In the genomic region with DNA sequence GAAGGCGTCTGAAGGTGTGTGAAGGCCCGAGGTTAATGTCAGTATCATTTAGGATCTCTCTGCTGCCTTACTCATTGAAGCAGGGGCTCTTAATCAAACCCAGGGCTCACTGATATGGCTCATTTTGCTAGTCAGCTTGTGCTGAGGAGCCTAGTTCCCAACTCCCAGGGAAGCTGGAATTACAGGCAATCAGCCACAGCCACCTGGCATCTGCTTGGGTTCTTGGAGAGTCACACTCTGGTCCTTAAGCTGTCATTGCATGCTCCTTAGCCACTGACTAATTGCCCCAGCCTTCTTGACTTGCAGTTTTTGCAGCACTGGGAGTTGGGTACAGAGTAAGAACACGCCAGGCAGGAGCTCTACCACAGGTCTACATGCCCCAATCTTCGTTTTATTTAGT, we compare ENCODE assay signal across 21 mouse cellular contexts. TPM values are rescaled to one million over a fixed set of nuclear protein-coding genes. Genes with fewer than 3 reads are reported as not detected.
DNase-seq lines count a peak whose midpoint lies in the region; ATAC-seq and TF ChIP-seq lines count a peak whose summit lies in the region.
"Had no signal": no experiment of that assay in that cellular context is flagged by ENCODE, and none has a peak within 500 bp of the region (broad histone marks: within the 10 kb centered on the region; RNA-seq: fewer than 3 reads in every experiment).

No protein-coding gene starts in this region.

- H3K4me1 ChIP-seq in midbrain, postnatal 0 days (ENCODE audit: insufficient read depth, low read length) = no peaks in the 10 kb centered on the region
- H3K4me1 ChIP-seq in midbrain, embryonic 14.5 days (ENCODE audit: control insufficient read depth, insufficient read depth, low read length) = no peaks in the 10 kb centered on the region
- H3K4me1 ChIP-seq: hindbrain, embryonic 10.5 days had no signal

- H3K9ac ChIP-seq in midbrain, postnatal 0 days (replicated peaks; ENCODE audit: low read length, poor library complexity, severe bottlenecking) = no peak overlapping the region
- no peak overlapping the region for H3K9ac ChIP-seq in midbrain, embryonic 14.5 days (replicated peaks; ENCODE audit: low read length)
- H3K9ac ChIP-seq: forebrain, embryonic 15.5 days; heart, embryonic 12.5 days; hindbrain, embryonic 14.5 days; intestine, embryonic 15.5 days had no signal

- H3K4me2 ChIP-seq in midbrain, postnatal 0 days (ENCODE audit: low read depth, low read length, poor library complexity, severe bottlenecking) = no peak overlapping the region
- no peak overlapping the region for H3K4me2 ChIP-seq in midbrain, embryonic 14.5 days (ENCODE audit: low read length)
- H3K4me2 ChIP-seq: forebrain, embryonic 15.5 days; heart, embryonic 12.5 days; hindbrain, embryonic 14.5 days; intestine, embryonic 15.5 days had no signal

- no peaks in the 10 kb centered on the region for H3K36me3 ChIP-seq in midbrain, postnatal 0 days (ENCODE audit: insufficient read depth, low read length)
- no peaks in the 10 kb centered on the region for H3K36me3 ChIP-seq in midbrain, embryonic 14.5 days (ENCODE audit: control insufficient read depth, insufficient read depth, low read length)
- H3K36me3 ChIP-seq: embryonic facial prominence, embryonic 10.5 days; forebrain, embryonic 15.5 days; G1E; heart, embryonic 12.5 days; hindbrain, embryonic 10.5 days; intestine, embryonic 15.5 days had no signal

- H3K9me3 ChIP-seq in midbrain, postnatal 0 days (ENCODE audit: low read length) = no peaks in the 10 kb centered on the region
- H3K9me3 ChIP-seq in midbrain, embryonic 14.5 days (ENCODE audit: control insufficient read depth, low read length) = no peaks in the 10 kb centered on the region
- H3K9me3 ChIP-seq: forebrain, embryonic 15.5 days; G1E; heart, embryonic 12.5 days; hindbrain, embryonic 10.5 days; intestine, embryonic 15.5 days had no signal

- intact Hi-C loops in gastrocnemius, adult 2 months (cut with DNase I) = no loop called here
- intact Hi-C loops in gastrocnemius, postnatal 14 days (cut with DNase I; ENCODE audit: low total_unique reads) = loop anchor here (10.0 kb wide), 1 partner anchor 408 kb away; no protein-coding TSS in a partner anchor

- DNase-seq in gastrocnemius, adult 2 months = peak; percentile 70
- DNase-seq in gastrocnemius, postnatal 4 days (ENCODE audit: low spot score in 2 of 2) = no peak
- peak; percentile 25 for DNase-seq in midbrain, postnatal 0 days (ENCODE audit: low spot score)
- no peak for DNase-seq in midbrain, embryonic 14.5 days
- peak; percentile 39 for DNase-seq in gastrocnemius, postnatal 14 days
- DNase-seq in skeletal muscle tissue, adult 2 months (ENCODE audit: low read depth, low spot score) = peak; percentile 39
- no peak for DNase-seq in spleen, adult 18-20 months
- DNase-seq in lung, postnatal 25 days (ENCODE audit: low spot score) = no peak
- DNase-seq: adrenal gland, adult 8-10 months; adrenal gland, postnatal 36 days; cerebellum, adult 2 months; heart, adult 2 months had no signal

- H3K27me3 ChIP-seq in midbrain, postnatal 0 days (ENCODE audit: insufficient read depth, low read length) = no peaks in the 10 kb centered on the region; the same call in 1 of the 2 replicates
- no peaks in the 10 kb centered on the region for H3K27me3 ChIP-seq in midbrain, embryonic 14.5 days (ENCODE audit: control insufficient read depth, insufficient read depth, low read length)
- H3K27me3 ChIP-seq: forebrain, embryonic 15.5 days; heart, embryonic 12.5 days; intestine, embryonic 15.5 days had no signal

- no peak for ATAC-seq in midbrain, postnatal 0 days (ENCODE audit: low FRiP score)
- no peak for ATAC-seq in midbrain, embryonic 14.5 days (ENCODE audit: low FRiP score, low TSS enrichment)
- ATAC-seq: forebrain, embryonic 15.5 days; intestine, embryonic 15.5 days had no signal

- no peak overlapping the region for H3K27ac ChIP-seq in gastrocnemius, adult 2 months
- H3K27ac ChIP-seq in midbrain, postnatal 0 days (ENCODE audit: low read depth, low read length) = no peak overlapping the region
- H3K27ac ChIP-seq in midbrain, embryonic 14.5 days (replicated peaks; ENCODE audit: low read depth, low read length) = no peak overlapping the region
- H3K27ac ChIP-seq: embryonic facial prominence, embryonic 10.5 days; forebrain, embryonic 15.5 days; heart, adult 2 months; hindbrain, embryonic 10.5 days; hindbrain, embryonic 14.5 days; intestine, embryonic 15.5 days had no signal

- no peak overlapping the region for H3K4me3 ChIP-seq in gastrocnemius, adult 2 months
- no peak overlapping the region for H3K4me3 ChIP-seq in midbrain, postnatal 0 days (ENCODE audit: low read depth, low read length)
- no peak overlapping the region for H3K4me3 ChIP-seq in midbrain, embryonic 14.5 days (replicated peaks; ENCODE audit: low read depth, low read length)
- H3K4me3 ChIP-seq: embryonic facial prominence, embryonic 10.5 days; erythroblast, embryonic 14.5 days; forebrain, embryonic 15.5 days; heart, adult 2 months; heart, embryonic 12.5 days; hindbrain, embryonic 10.5 days; intestine, embryonic 15.5 days had no signal

- 87% methylated on average over 4 of the region's 4 CpGs for WGBS in midbrain, postnatal 0 days
- 83% methylated on average over 4 of the region's 4 CpGs for WGBS in midbrain, embryonic 14.5 days

- no peak for TF ChIP-seq CTCF in gastrocnemius, adult 2 months (IDR thresholded peaks at IDR 0.05)
- no peak for TF ChIP-seq CTCF in midbrain, postnatal 0 days (IDR thresholded peaks at IDR 0.05)

RNA-seq across cellular contexts. Expression of a gene that starts 34.5 kb away (rescaled TPM):
- 10 to 100 TPM; 55.4 to 67.5 TPM for total RNA-seq in gastrocnemius, adult 2 months (2021)
- 10 to 100 TPM; 35.2 to 37.5 TPM for total RNA-seq in gastrocnemius, postnatal 4 days (2021)
- 91.0 and 115 TPM in 2 replicates for total RNA-seq in midbrain, postnatal 0 days (2014; rRNA removed)
- polyA plus RNA-seq in midbrain, postnatal 0 days (2015; fragmentation: Nextera tagmentation; extraction: Ambion mirVana) = 139 TPM in 2 replicates
- polyA plus RNA-seq in midbrain, embryonic 14.5 days (2014; fragmentation: Nextera tagmentation; extraction: Ambion mirVana) = 131 and 149 TPM in 2 replicates
- total RNA-seq in gastrocnemius, postnatal 14 days (2021) = 10 to 100 TPM; 28.3 to 31.4 TPM

RNA-seq across cellular contexts. Expression of a gene that starts 42.1 kb away (rescaled TPM):
- total RNA-seq in gastrocnemius, adult 2 months (2021) = under 1 TPM; 0.08 to 0.18 TPM
- under 1 TPM; 0.21 to 0.37 TPM for total RNA-seq in gastrocnemius, postnatal 4 days (2021)
- total RNA-seq in midbrain, postnatal 0 days (2014; rRNA removed) = not detected in 2 replicates
- polyA plus RNA-seq in midbrain, postnatal 0 days (2015; fragmentation: Nextera tagmentation; extraction: Ambion mirVana) = 0.17 TPM in 1 of 2 replicates, not detected in the other
- not detected in 2 replicates for polyA plus RNA-seq in midbrain, embryonic 14.5 days (2014; fragmentation: Nextera tagmentation; extraction: Ambion mirVana)
- under 1 TPM in 1 of 2 experiments, not detected in 1; 0.10 TPM for total RNA-seq in gastrocnemius, postnatal 14 days (2021)
- polyA plus RNA-seq: cerebellum, adult 2 months; embryonic facial prominence, embryonic 10.5 days; erythroblast, embryonic 14.5 days; forebrain, embryonic 11.5 days; forebrain, embryonic 15.5 days; heart, adult 2 months; hindbrain, embryonic 10.5 days; hindbrain, embryonic 14.5 days; intestine, embryonic 15.5 days had no signal

Comparison
In these comparisons a context has a peak if more than half of its experiments do, and no peak if none do; other contexts are left out.
1. DNase-seq: peak in gastrocnemius, adult 2 months (single experiment), midbrain, postnatal 0 days (single experiment), gastrocnemius, postnatal 14 days (single experiment) and skeletal muscle tissue, adult 2 months (single experiment); none in gastrocnemius, postnatal 4 days (0 of 2), midbrain, embryonic 14.5 days (single experiment), spleen, adult 18-20 months (0 of 2) and lung, postnatal 25 days (single experiment).